Mouse (Mus musculus) mouse trophoblast stem cell (cell line): Measurements from ENCODE around the gene Zic2.
"Not testable (repeated sequence)": the region's sequence is repeated elsewhere in the genome, so short reads cannot be mapped to it uniquely, and the experiment has no call there.

Experiments
- in situ Hi-C, 2 experiments: fragments of 300-500 bp; cut with MseI, MboI; formaldehyde crosslinking; loops; 2 replicates in 1 of 2; 3 replicates in 1 of 2; pipeline ENCODE4 v1.15.1; 2025

Gene Zic2

GRCm38 (mm10) chr14:122461966-122462365 lies 13.3 kb upstream of the Zic2 start:
- in situ Hi-C loops, result no loop called here

GRCm38 (mm10) chr14:122462689-122463079 lies 12.6 kb upstream of the Zic2 start:
- in situ Hi-C loops, result no loop called here

DNA sequence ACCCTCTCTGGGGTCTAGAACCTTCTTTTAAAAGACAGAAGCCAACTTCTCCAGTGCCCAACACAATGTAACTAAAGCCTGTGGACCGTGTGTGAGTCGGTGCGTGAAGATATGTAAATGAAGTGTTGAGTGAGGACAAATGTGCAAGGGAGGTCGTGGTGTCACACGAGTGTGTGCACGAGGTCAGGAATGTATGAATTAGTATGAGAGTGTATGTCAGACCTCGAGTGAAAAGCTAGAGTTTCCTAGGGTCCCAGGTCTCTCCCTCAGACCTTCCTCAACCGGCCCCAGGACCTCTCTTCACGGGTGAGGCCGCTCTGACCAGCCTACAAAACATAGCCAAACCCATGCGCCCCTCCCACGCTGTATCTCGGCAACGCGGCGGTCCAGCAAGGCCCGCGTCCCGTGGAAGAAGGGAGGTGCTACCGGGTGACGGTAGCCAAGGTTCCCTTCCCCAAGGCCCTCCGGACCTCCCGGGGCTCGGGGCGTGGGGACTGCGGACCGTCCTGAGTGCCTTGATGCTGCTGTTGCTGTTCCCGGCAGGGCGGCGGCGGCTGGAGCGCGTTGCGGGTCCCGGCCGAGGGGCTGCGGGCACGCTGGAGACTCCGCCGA lies 12.0 kb upstream of the Zic2 start:
- in situ Hi-C loops, result no loop called here

- in situ Hi-C loops, result not testable (repeated sequence)
Observed at GRCm38 (mm10) chr14:122463734-122464341, 11.4 kb upstream of the Zic2 start.

GRCm38 (mm10) chr14:122464351-122464762 lies 10.9 kb upstream of the Zic2 start:
- in situ Hi-C loops, result no loop called here

DNA sequence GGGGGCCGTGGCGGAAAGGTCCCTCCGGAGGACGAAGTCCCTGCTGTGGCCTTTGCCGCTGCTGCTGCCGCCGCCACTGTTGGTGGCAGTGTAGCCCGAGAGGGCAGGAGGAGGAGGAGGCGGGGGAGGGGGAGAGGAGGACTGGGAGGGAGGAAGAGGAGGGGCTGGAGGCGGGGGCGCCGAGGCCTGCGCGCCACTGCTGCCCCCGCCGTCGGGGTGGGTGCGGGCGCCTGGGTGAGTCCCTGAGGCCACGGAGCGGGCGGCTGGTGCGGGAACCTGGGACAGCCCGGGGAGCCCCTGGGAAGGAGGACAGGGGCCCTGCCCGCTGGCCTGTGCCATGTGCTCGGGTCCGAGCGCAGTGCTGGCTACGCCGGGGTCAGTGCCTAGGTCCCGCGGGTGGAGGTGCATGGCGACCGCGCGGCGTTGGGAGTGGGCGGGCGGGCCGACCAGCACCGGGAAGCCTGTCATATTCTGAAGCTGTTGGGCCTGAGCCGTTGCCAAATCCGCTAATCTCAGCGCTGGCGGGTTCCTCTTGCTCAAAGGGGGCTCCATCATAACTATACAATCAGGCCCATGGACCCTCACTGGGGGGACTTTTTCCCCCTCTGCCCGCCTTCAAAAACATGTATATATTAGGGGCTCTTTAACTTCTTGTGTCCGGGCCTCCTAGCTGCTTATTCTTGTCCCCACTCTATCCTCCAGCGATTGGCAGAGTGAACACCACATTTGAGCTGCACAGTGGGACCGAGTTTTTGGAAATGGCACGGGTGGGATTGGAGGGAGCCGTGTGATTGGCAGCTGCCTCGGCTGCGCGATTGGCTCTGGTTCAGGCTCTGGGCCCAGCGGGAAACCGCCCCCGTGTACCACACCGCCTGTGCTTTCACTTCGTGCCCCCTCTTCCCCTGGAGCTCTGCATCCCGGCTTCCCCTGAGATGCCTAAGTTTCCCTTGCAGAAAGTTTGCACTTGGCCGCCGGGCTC lies 10.2 kb upstream of the Zic2 start, which contains the start of gene Zic5:
Zic5 (minus strand) TSS at position 915 of the 979 bp plus-strand sequence.
- in situ Hi-C loops, result no loop called here

DNA sequence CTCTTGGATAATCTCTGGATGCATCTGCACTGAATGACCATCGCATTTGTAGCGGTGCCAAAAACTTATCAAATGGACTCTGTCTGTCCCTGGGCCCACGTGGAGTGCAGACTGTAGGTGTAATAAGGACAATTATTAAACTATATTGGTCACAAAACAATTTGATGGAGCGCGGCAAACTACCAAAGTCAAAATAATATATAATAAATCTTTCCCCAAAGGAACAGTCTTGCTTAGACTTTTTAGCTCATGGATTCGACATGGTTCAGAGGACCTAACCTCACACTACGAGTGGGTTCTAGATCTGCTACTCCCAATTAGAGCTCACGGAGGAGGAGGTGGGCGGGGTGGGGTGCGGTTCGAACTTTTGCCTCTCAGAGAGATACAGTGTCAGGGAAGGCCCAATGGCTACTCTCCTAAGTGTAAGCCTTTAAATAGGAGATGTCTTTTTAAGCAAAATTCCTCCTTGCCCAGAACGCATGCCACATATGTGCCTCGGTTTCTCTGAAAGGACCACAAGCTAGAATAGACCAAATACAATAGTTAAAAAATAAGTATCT lies 9.2 kb upstream of the Zic2 start:
- in situ Hi-C loops, result no loop called here

DNA sequence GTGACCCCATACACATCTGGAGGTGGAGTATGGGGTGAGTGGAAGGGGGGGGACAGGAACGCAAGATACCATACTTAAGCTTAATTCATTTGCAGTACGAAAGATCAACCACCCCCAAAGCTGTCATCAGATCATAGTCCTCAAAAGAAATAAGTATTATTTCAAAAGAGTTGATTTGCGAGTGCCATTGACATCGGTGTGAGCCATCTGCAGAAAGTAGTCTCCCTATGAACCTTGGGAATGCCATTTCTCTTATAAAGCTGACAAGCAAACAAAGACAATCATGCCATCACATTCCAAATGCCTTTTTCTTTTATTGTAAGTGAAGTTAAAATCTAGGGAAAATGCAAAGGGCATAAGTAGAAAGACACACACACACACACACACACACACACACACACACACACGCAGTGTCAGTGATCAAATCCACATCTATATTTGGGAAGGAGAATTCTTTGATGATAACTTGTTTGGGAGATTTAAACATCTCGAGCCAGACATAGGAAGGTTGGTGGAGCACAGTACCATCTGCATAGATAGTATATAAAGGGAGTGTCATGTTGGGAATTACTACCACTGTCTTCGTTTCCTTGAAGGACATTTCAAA lies 8.4 kb upstream of the Zic2 start:
- in situ Hi-C loops, result no loop called here

DNA sequence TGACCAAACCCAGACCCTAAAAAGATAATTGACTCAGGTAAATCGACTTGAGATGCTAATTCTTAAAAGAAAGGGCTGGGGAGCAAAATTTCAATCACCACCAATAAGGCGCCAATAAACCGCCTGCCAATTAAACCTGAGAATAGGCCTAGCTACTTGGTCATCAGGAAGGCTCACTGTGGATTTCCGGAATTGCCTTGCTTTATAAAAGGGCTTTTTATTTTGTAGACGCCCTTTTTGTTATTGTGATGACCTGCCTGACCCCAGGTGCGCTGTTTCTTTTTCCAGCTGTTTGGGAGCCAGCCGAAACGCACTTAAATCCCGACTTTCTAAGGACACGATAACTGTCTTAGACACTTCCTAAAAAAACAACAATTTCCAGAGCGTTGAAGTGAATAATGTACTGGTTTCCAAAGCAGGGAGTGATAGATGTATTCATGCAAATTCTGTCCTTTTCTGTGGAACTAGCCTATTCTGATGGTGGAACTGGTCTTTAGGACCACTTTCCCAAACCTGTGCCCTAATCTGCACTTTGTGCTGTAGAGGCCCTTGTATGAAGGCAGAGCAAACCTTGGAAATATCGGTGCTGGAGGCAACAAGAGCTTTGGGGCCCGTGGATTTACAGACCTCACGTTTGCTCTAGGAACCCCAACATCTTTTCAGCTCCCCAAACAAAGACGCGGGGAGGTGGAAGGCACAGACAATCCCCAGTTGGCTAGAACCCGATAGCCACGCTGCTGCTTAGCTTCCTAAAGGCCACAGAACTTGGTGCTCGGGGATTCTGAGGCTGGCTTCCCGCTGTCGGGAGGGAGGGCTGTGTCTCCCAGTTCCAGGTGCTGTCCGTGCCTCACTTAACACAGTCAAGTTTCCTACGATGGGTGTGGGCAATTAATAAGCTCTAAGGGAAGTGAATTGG lies 7.1 kb upstream of the Zic2 start:
- in situ Hi-C loops, result no loop called here

- in situ Hi-C loops, result no loop called here
Observed at GRCm38 (mm10) chr14:122468971-122469755, 6.1 kb upstream of the Zic2 start.

- in situ Hi-C loops, result no loop called here
Observed at GRCm38 (mm10) chr14:122471449-122472085, 3.7 kb upstream of the Zic2 start.

GRCm38 (mm10) chr14:122472161-122472560 lies 3.1 kb upstream of the Zic2 start:
- in situ Hi-C loops, result no loop called here

GRCm38 (mm10) chr14:122472647-122473046 lies 2.6 kb upstream of the Zic2 start:
- in situ Hi-C loops, result no loop called here

DNA sequence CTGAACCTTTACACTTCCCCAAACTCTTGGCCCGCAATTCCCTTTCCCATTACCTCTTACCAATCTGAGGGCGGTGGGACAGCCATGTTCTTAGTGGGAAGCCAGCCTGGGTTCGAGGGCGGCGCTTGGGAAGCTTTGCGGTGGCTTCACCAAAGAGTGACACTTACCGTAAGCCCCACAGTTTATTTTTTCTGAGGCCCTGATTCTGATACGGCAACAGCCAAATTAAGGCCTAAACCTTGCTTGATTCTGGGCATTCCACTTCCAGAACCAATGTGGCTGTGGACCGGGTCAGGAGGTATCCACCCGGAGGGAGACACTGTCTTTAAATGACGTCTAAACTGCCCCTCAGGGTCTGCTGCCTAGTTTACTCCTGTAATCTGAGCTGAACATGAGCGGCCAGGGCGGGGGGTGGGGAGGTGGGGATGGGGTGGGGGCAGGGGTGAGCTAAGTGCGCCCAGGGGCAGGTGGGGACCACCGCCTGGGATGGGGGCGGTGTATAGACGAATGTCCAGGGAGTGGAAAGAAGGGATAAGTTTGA lies 2.0 kb upstream of the Zic2 start:
- in situ Hi-C loops, result no loop called here

GRCm38 (mm10) chr14:122474041-122474890 lies 969 bp upstream of the Zic2 start:
- in situ Hi-C loops, result no loop called here

GRCm38 (mm10) chr14:122475557-122476040 lies 364 bp downstream of the Zic2 start:
- in situ Hi-C loops, result no loop called here

GRCm38 (mm10) chr14:122476041-122476821 lies 996 bp downstream of the Zic2 start:
- in situ Hi-C loops, result no loop called here
